Mouse (Mus musculus): ENCODE measurements around the gene Nkx6-2.

DNA sequence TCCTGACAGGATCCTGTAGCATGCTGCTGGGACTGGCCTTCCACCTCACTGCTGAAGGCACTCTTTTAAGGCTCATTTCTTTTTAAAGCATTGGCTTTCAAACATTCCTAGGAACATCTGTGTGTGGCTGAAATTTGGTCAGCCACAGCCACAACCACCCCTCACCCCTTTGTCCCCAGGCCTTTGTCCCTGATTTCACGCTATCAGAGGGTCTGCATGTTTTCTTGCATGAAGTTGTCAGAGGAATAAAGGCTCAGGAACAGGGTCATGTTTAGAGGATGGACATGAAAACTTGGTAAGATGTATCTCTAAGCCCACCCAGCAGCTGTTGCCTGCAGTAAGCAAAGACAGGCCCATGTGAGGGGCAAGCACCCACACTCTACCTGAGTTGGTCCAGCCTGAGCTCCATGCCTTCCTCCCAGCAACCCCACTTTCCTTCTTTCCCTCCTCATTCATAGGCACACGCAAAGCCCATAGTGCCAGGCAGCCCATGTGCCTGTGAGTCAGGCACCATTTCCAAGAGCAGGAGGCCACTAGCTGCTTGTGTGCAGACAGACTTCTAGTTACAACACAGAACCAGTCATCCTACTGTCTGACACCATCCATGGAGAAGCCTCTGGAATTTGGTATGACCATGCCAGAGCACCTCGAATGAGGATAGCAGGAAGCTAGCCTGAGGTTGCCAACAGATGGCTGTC is 32.4 kb downstream of the Nkx6-2 start:
- TF ChIP-seq USF1 (IDR thresholded peaks at IDR 0.05; ENCODE audit: low read depth) (no peak), POLR2A (IDR thresholded peaks at IDR 0.05; ENCODE audit: insufficient read length, low read depth) (no peak), E2F4 (IDR thresholded peaks at IDR 0.05; ENCODE audit: insufficient read depth) (no peak), POLR2AphosphoS2 (IDR thresholded peaks at IDR 0.05; ENCODE audit: insufficient read length, low read depth) (no peak), CEBPB (IDR thresholded peaks at IDR 0.05; ENCODE audit: insufficient read depth, poor library complexity, severe bottlenecking) (no peak), SRF (IDR thresholded peaks at IDR 0.05; ENCODE audit: control insufficient read depth, insufficient read length, low read depth) (no peak), MYOG (IDR thresholded peaks at IDR 0.05; ENCODE audit: control insufficient read depth in 1 of 3, insufficient read depth in 1 of 3, insufficient read length in 2 of 3, low read depth in 2 of 3) (no peak), TCF12 (IDR thresholded peaks at IDR 0.05; ENCODE audit: insufficient read depth, poor library complexity, severe bottlenecking) (no peak), MYOD1 (IDR thresholded peaks at IDR 0.05; ENCODE audit: control insufficient read depth in 1 of 3, insufficient read length in 2 of 3, low read depth in 2 of 3) (no peak), MAX (IDR thresholded peaks at IDR 0.05; ENCODE audit: low read depth) (no peak), TCF3 (IDR thresholded peaks at IDR 0.05; ENCODE audit: insufficient read length, low read depth) (no peak)
